Mouse (Mus musculus): ENCODE data around the gene Wdr54.

The Wdr54 gene

DNA sequence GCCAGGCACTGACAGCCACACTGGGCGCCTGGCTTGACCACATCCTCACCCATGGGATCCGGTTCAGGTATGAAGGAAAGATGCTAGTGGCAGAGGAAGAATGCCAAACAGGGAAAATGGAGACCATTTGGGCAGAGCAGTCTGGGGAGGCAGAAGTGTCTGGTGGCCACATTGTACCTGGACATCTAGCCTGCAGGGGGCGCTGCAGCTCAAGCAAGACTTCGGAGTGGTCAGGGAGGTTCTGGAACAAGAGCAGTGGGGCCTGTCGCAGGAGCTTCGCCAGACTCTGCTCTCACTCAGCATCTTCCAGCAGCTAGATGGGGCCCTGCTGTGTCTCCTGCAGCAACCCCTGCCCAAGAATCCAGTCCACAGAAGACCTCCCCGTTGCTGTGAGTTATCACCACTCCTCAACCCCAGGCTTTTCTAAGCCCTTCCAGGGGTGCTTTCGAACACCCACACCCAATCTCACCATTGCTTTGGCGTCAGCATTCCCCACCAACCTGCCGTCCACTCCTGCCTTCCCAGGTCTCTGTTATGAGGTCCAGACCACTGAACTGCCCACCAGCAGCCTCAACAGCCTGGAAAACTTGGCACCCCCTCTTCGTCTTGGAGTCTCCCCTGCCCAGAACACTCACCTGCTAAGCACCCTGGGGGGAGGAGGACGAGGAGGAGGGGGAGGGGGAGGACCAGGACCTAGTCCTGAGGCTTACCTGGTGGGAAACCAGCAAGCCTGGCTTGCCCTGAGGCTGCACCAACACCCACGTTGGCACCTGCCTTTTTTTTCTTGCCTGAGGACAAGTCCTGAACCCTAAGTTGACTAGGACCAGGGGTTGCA is 48.4 kb downstream of the Wdr54 start:
- CTCF ChIA-PET, result interaction anchor here (1.3 kb wide), 1 partner anchor 11 kb away, joined by 3 read pairs; no protein-coding TSS in a partner anchor

DNA sequence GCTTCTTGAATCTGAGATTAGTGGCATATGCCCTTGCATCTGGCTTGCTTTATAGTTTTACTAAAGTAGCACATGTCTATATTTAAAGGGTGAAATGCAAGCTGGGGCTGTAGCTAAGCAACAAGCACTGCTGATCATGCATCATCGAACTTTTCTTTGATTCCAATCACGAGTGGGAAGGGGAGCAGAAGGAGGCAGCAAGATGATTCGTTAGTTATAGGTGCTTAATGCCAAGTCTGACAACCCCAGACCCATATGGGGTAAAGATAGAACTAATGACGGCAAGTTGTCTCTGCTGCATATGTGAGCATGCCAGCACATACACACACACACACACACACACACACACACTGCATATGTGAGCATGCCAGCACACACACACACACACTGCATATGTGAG is 52.0 kb downstream of the Wdr54 start:
- CTCF ChIA-PET, result no interaction called here

DNA sequence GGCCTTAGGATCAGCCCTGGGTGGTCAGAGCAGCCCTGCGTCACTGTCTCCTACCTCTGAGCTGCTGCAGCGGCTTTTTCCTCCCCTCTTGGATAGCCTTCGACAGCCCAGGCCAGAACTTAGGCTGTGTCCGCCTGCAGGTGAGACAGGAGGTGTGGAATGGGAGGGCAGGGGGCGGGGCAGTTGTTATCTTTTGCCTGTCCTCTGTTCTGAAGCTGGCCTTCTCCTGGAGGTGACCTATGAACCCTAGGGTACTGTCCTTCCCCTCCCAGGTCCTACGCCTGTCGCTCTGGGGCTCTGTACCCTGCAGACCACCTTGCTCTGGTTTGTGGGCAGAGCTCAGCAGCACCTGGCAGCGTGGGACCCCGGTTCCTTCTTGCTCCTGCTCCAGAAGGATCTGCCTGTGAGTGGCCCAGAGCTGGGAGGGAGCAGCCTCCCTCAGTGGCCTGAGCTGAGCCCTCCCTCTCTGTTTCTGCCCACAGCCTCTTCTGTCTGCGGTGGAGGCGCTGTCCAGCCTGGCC is 53.0 kb downstream of the Wdr54 start:
- CTCF ChIA-PET, result interaction anchor here (1.0 kb wide), 1 partner anchor 82 kb away, joined by 3 read pairs; no protein-coding TSS in a partner anchor

DNA sequence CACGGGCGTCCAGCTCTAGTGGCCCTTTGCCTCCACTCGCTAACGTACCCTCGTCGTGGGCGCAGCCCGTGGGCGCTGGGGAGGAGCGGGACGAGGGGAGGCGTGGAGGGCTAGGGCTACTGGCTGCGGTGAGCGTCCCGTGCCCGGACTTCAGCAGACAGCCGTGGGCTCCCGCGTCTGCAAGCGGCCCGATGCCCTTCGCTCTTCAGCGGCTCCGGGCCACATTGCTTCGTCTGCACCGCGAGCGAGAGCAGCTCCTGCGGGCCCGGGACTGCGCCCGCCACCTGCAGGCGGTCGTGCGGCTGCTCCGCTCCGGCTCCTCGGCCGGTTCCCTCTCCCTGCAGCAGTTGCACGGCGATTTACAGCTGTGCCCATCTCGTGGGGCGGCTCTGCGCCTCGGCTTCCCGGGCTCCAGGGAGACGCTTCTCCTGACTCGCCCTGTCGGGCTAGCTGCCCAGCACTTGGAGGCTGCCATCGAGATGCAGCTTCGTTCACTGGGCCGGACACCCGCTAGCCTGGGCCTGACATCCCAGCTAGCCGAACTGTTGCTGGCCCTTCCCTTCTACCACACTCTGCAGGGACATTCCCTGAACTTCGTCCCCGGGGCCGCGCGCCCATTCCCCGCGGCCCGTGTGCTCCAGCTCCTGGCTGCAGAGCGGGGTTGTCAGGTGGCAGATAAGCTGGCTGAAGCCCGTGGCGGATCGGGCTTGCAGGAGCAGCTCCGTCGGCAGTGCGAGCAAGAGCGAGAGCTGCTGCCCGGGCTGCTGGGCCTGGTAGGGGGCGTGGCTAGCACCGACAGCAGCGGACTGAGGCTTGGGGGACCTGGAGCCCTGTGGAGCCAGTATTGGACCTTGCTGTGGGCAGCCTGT is 54.3 kb downstream of the Wdr54 start:
- CTCF ChIA-PET, result interaction anchor here (0.6 to 2.3 kb wide), 4 partner anchors 18 to 105 kb away, joined by 3 to 8 read pairs (median 4); no protein-coding TSS in a partner anchor

DNA sequence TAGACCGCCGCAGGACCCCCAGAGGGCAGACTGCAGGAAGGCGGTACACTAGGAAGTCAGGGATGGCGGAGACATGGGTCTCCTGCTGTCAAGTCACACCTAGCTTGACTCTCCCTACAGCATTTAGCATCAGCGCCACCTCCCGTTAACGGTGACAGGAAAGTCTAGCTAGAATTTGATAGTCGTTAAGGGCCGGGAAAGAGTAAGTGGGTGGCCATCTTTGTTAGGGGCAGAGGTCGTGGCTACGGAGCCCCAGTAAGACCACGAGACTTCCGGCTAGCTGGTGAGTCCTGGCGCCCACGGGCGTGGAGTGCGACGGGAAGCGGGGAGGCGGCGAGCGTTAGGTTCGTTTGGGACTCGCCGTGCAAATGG is 54.9 kb downstream of the Wdr54 start, which contains the start of the genes Ccdc142 and Gm42688:
TSS of gene Ccdc142 (plus strand) at position 286 of the 372 bp plus-strand sequence.
TSS of gene Gm42688 (plus strand) at position 302 of the 372 bp plus-strand sequence.
- CTCF ChIA-PET, result interaction anchor here (1.4 to 2.3 kb wide), 2 partner anchors 23 to 105 kb away, joined by 4 to 8 read pairs; no protein-coding TSS in a partner anchor
